Mouse (Mus musculus): ENCODE measurements at regions not wholly inside any gene's neighbourhood (a gene's known extent, or its start where the extent isn't known, plus 50 kb on each side); places are given as distances from the start of the nearest gene placed in this dataset.

DNA sequence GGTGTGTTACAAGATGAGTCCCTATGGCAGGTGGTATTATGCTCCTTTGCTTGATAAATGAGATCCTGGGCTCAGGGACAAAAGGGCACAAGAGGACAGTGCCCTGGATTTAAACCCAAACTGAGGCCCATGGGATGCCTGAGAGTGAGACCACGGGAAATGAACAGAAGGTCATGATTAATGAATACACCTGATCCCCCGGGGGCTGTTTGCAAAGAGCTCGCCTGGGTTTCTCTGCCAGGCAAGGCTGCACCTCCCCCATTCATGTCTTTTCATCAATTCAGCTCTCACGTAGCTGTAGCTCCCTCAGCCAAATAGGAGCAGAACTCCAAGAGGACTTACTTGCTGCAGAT lies 336.9 kb downstream of the Mex3b start:
- Histone ChIP-seq H3K27ac (ENCODE audit: control insufficient read depth, insufficient read depth, low read depth, low read length, poor library complexity) (no peak overlapping the region), H3K4me3 (replicated peaks; ENCODE audit: control insufficient read depth, low read depth, low read length) (no peak overlapping the region), H3K4me1 (ENCODE audit: control insufficient read depth, insufficient read depth, low read length) (no peaks in the 10 kb centered on the region)
- WGBS, result 50% methylated on average over 4 of the region's 4 CpGs
- TF ChIP-seq CTCF (IDR thresholded peaks at IDR 0.05; ENCODE audit: control insufficient read depth, insufficient read depth, low read length) (no peak), POLR2A (IDR thresholded peaks at IDR 0.05; ENCODE audit: borderline replicate concordance, control insufficient read depth, low read depth, low read length) (no peak)

GRCm38 (mm10) chr7:83204701-83205100 lies 337.6 kb downstream of the Mex3b start:
- 72% methylated on average over 8 of the region's 8 CpGs for WGBS
- Histone ChIP-seq H3K4me3 (replicated peaks; ENCODE audit: control insufficient read depth, low read depth, low read length) (no peak overlapping the region), H3K27ac (ENCODE audit: control insufficient read depth, insufficient read depth, low read depth, low read length, poor library complexity) (no peak overlapping the region), H3K4me1 (ENCODE audit: control insufficient read depth, insufficient read depth, low read length) (no peaks in the 10 kb centered on the region)
- TF ChIP-seq POLR2A (IDR thresholded peaks at IDR 0.05; ENCODE audit: borderline replicate concordance, control insufficient read depth, low read depth, low read length) (no peak), CTCF (IDR thresholded peaks at IDR 0.05; ENCODE audit: control insufficient read depth, insufficient read depth, low read length) (no peak)

- Histone ChIP-seq H3K27ac (ENCODE audit: control insufficient read depth, insufficient read depth, low read depth, low read length, poor library complexity) (no peak overlapping the region), H3K4me1 (ENCODE audit: control insufficient read depth, insufficient read depth, low read length) (no peaks in the 10 kb centered on the region)
- no peak for TF ChIP-seq POLR2A (IDR thresholded peaks at IDR 0.05; ENCODE audit: borderline replicate concordance, control insufficient read depth, low read depth, low read length)
- TF ChIP-seq CTCF (IDR thresholded peaks at IDR 0.05; ENCODE audit: control insufficient read depth, insufficient read depth, low read length), result no peak
Measured at GRCm38 (mm10) chr7:83206999-83207398, 339.9 kb downstream of the Mex3b start.

DNA sequence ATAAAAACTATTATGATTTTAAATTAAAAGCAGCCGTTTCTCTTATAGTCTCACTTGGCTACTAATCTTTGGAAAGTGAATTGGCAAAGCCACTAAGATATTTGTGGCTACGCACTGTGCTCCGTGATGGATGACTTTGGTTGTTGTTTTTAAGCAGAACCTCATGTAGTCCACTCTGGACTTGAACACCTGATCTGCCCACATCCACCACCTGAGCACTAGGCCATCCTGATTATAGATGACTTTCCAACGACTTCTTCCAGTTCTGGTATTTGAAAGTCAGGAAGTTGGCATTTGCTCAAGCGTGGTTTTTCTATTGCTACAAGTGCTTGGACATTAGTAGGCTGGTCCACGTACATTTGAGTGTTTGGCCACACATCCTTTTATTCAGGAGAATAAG lies 344.5 kb downstream of the Mex3b start:
- WGBS, result 60% methylated on average over 6 of the region's 6 CpGs
- TF ChIP-seq POLR2A (IDR thresholded peaks at IDR 0.05; ENCODE audit: borderline replicate concordance, control insufficient read depth, low read depth, low read length) (no peak), CTCF (IDR thresholded peaks at IDR 0.05; ENCODE audit: control insufficient read depth, insufficient read depth, low read length) (no peak)
- no peaks in the 10 kb centered on the region for H3K4me1 ChIP-seq (ENCODE audit: control insufficient read depth, insufficient read depth, low read length)
- H3K27ac ChIP-seq (ENCODE audit: control insufficient read depth, insufficient read depth, low read depth, low read length, poor library complexity), result no peak overlapping the region
- no peak overlapping the region for H3K4me3 ChIP-seq (replicated peaks; ENCODE audit: control insufficient read depth, low read depth, low read length)

More at GRCm38 (mm10) chr7:83206999-83207398, 339.9 kb downstream of the Mex3b start:
- WGBS, result 50% methylated on average over 2 of the region's 2 CpGs
- no peak overlapping the region for H3K4me3 ChIP-seq (replicated peaks; ENCODE audit: control insufficient read depth, low read depth, low read length)

DNA sequence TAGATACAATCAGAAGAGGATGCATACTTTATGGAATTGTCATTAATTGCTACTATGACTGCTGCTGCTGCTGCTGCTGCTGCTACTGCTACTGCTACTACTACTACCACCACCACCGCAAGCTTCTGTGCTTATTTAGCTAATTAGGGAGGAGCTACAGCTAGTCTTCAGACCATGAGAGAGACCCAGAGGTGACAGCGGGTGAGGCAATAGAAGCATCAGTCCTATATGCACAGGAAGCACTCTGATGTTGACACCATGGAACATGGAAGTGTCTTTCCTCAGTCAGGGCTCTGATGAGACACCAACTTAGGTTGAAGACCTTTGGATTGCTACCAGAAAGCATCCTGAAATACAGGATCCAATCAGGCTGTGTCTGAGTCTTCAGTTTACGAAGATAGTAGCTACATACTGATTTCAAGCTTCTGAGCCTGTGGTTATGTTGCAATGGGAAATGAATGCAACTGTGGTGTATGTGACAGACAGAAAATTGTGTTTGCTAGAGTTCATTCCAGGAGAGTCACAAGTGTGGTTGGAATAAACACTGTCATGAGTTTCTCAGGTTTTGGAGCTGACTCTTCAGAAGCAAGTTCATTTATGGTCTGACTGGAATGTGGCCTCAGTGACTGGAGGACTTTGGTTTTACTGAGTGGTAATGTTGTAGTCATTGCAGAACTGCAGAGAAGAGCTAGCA lies 355.0 kb downstream of the Mex3b start:
- TF ChIP-seq POLR2A (IDR thresholded peaks at IDR 0.05; ENCODE audit: borderline replicate concordance, control insufficient read depth, low read depth, low read length) (no peak), CTCF (IDR thresholded peaks at IDR 0.05; ENCODE audit: control insufficient read depth, insufficient read depth, low read length) (no peak)
- H3K27ac ChIP-seq (ENCODE audit: control insufficient read depth, insufficient read depth, low read depth, low read length, poor library complexity), result no peak overlapping the region
- 40% methylated on average over 3 of the region's 3 CpGs for WGBS
- H3K4me3 ChIP-seq (replicated peaks; ENCODE audit: control insufficient read depth, low read depth, low read length), result no peak overlapping the region
- no peaks in the 10 kb centered on the region; the same call in 1 of the 2 replicates for H3K4me1 ChIP-seq (ENCODE audit: control insufficient read depth, insufficient read depth, low read length)

GRCm38 (mm10) chr7:83227262-83228108 lies 357.2 kb upstream of the Tmc3 start:
- H3K4me3 ChIP-seq (replicated peaks; ENCODE audit: control insufficient read depth, low read depth, low read length), result no peak overlapping the region
- no peak overlapping the region for H3K27ac ChIP-seq (ENCODE audit: control insufficient read depth, insufficient read depth, low read depth, low read length, poor library complexity)
- no peaks in the 10 kb centered on the region for H3K4me1 ChIP-seq (ENCODE audit: control insufficient read depth, insufficient read depth, low read length)
- no peak for TF ChIP-seq CTCF (IDR thresholded peaks at IDR 0.05; ENCODE audit: control insufficient read depth, insufficient read depth, low read length)
- TF ChIP-seq POLR2A (IDR thresholded peaks at IDR 0.05; ENCODE audit: borderline replicate concordance, control insufficient read depth, low read depth, low read length), result no peak
- WGBS, result 79% methylated on average over 7 of the region's 7 CpGs

- no peak for TF ChIP-seq POLR2A (IDR thresholded peaks at IDR 0.05; ENCODE audit: borderline replicate concordance, control insufficient read depth, low read depth, low read length)
- Histone ChIP-seq H3K4me1 (ENCODE audit: control insufficient read depth, insufficient read depth, low read length) (no peaks in the 10 kb centered on the region), H3K27ac (ENCODE audit: control insufficient read depth, insufficient read depth, low read depth, low read length, poor library complexity) (no peak overlapping the region), H3K4me3 (replicated peaks; ENCODE audit: control insufficient read depth, low read depth, low read length) (no peak overlapping the region)
- 68% methylated on average over 3 of the region's 3 CpGs for WGBS
Measured at GRCm38 (mm10) chr7:83230496-83231325, 354.0 kb upstream of the Tmc3 start.

DNA sequence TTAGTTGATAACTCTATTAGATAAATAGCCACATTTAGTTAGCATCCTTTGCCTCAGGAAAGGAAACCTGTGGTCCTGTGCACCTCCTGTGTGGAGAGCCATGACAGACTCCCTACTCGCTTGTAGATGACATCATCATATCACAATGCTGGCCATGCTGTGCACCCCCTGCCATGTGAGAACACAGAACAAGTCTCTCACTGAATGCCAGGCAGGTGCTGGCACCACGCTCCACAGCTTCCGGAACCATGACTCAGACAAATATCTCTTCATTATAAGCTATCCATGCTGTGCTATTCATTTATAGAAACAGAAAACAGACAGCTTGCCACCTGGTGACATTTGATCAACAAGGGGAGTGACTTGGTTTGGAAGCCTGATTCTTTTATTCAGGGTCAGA lies 349.1 kb upstream of the Tmc3 start:
- TF ChIP-seq POLR2A (IDR thresholded peaks at IDR 0.05; ENCODE audit: borderline replicate concordance, control insufficient read depth, low read depth, low read length), result no peak
- TF ChIP-seq CTCF (IDR thresholded peaks at IDR 0.05; ENCODE audit: control insufficient read depth, insufficient read depth, low read length), result no peak
- Histone ChIP-seq H3K27ac (ENCODE audit: control insufficient read depth, insufficient read depth, low read depth, low read length, poor library complexity) (no peak overlapping the region), H3K4me1 (ENCODE audit: control insufficient read depth, insufficient read depth, low read length) (no peaks in the 10 kb centered on the region), H3K4me3 (replicated peaks; ENCODE audit: control insufficient read depth, low read depth, low read length) (no peak overlapping the region)
- 81% methylated on average over 3 of the region's 3 CpGs for WGBS

Data from bone marrow, adult 2 months (tissue).